Mouse (Mus musculus): ENCODE measurements around the gene Rffl.
A peak's percentile ranks its signal among the peaks of the same experiment; 100 is the strongest.

The Rffl gene

GRCm38 (mm10) chr11:82874924-82875323 lies 3.9 kb upstream of the Rffl start:
- DNase-seq (ENCODE audit: low read depth) = no peak

DNA sequence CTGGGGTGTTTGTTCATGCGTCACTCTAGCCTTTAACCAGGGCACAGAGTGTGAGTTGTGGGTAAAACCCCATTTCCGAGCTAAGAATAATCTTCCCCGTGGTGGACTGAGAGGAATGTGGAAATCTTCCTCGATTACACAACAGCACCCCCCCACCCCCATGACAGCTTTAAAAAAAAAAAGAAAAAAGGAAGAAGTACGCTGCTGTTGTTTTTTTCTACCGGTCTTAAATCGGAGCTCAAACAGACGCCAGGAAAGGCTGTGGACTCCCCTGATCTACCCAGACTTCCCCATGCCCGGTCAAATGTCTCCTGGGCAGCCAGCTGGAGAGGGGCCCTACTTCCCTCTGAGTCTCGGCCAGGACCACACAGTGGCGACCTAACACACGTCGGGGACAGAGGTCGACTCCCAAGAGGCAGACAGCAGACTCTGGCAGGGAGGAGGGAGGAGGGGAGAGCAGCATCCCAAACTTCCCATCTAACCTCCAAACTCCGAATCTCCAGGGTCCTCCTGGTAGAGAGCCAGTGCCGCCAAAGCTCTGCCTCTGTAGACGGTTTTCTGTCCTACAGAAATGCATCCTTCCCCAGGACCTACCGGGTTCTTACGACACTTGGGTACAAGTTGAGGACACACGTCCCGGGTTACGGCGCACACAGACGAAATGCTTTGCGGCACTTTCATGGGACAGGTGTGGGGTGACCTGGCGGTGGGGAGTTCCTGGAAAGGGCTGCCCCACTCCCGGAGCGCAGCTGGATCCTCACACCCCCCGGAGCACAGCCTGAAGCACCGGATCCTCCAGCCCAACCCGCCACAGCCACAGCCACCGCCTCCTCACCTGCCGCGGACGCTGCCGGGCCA lies 608 bp downstream of the Rffl start:
- peak; percentile 96 for DNase-seq (ENCODE audit: low read depth)

GRCm38 (mm10) chr11:82869506-82870172 lies 1.4 kb downstream of the Rffl start:
- DNase-seq (ENCODE audit: low read depth) = no peak

DNA sequence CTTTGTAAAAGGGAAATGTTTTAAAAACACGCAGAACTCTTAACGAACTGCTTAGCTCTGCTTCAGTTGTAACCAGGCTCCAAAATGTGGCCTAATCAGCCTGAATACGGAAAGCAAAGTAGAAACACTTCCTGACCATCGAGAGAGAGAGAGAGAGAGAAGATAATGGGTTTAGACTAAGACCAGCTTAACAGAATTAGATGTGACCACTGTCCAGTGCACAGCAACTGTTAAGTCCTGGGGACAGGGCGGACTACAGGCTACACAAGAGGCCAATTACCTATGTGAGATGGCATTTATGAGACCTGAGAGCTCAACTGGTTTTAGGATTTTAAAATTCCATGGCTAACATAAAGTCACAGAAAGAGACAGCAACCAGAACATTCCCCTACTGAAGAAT lies 3.1 kb downstream of the Rffl start:
- no peak for DNase-seq (ENCODE audit: low read depth)

DNA sequence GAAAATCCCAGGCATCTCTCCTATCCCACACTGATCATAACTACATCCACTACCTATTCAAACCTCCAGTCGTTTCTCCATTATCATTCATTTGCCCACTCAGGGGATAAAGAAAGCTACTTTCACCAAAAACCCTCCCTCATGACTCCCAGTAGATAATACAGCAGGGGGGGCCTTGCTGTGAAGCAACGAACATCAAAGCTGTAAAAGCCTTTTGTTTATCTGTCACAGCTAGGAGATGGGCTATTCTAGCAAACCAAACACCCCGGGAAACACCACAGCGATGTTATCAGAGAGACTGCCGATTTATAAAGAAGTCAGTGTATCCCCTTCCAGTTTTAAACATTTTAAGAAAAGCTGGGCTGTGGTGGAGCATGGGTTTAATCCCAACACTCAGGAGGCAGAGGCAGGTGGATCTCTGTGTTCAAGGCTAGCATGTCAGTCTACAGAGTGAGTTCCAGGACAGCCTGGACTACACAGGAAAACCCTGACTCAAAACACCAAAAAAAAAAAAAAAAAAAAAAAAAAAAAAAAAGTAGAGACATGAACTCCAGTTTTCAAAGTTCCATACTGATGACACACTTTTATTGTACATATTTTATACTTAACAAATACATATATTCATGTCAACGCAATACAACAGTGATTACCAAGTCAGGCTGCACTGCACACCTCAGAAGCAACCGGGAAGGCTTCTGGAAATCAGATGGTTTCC lies 4.0 kb downstream of the Rffl start:
- DNase-seq (ENCODE audit: low read depth) = no peak

- DNase-seq (ENCODE audit: low read depth) = no peak
Observed at GRCm38 (mm10) chr11:82865957-82866356, 5.1 kb downstream of the Rffl start.

DNA sequence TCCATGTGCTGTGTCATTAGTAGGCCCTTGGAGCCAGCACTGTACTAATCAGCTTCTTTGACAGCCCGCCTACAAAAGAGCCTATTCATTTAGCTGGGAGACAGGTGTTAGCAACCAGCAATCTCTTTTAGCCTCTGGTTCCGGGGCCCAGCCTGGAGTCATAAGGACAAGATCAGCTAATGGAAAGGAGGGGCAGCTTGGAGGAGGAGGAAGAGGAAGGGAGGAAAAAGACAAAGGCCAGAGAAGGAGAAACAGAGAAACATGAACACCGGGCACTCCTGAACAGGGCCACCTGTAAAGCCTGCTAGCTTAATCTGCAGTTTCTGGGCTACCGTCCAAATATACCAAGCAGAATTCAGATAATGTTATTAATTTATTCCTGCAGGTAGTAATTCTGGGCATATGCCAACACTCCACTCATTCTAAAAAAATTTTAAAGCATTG lies 7.5 kb downstream of the Rffl start:
- no peak for DNase-seq (ENCODE audit: low read depth)

GRCm38 (mm10) chr11:82863059-82863458 lies 8.0 kb downstream of the Rffl start:
- no peak for DNase-seq (ENCODE audit: low read depth)

GRCm38 (mm10) chr11:82862638-82863037 lies 8.4 kb downstream of the Rffl start:
- DNase-seq (ENCODE audit: low read depth) = no peak

GRCm38 (mm10) chr11:82861558-82861957 lies 9.5 kb downstream of the Rffl start:
- DNase-seq (ENCODE audit: low read depth) = no peak

GRCm38 (mm10) chr11:82860759-82861158 lies 10.3 kb downstream of the Rffl start:
- no peak for DNase-seq (ENCODE audit: low read depth)

DNA sequence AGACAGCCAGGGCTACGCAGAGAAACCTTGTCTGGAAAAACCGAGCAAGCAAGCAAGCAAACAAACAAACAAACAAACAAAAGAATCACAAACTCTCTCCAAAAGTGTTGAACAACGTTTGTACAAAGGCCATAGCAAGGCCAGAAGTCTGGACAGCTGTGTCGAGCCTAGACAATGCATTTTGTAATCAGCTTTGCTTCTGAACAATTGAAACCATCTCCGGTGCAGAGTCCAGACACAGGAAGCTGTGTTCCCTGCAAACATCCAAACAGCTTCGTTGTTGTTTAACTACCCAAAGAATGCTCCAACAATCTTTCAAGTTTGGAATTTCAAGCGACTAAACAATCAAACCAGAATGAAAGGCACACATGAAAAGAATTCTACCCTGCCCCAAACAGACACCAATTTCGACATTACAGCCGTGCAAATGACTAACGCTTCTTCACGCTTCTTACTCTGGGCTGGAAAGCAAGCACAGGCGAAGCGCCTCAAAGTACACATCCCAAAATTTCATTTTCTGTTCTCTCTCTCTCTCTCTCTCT lies 13.6 kb downstream of the Rffl start:
- no peak for DNase-seq (ENCODE audit: low read depth)

GRCm38 (mm10) chr11:82856032-82856431 lies 15.0 kb downstream of the Rffl start:
- no peak for DNase-seq (ENCODE audit: low read depth)

- DNase-seq (ENCODE audit: low read depth) = no peak
Observed at GRCm38 (mm10) chr11:82855327-82855973, 15.6 kb downstream of the Rffl start.

- DNase-seq (ENCODE audit: low read depth) = no peak
Observed at GRCm38 (mm10) chr11:82854111-82854510, 16.9 kb downstream of the Rffl start.

DNA sequence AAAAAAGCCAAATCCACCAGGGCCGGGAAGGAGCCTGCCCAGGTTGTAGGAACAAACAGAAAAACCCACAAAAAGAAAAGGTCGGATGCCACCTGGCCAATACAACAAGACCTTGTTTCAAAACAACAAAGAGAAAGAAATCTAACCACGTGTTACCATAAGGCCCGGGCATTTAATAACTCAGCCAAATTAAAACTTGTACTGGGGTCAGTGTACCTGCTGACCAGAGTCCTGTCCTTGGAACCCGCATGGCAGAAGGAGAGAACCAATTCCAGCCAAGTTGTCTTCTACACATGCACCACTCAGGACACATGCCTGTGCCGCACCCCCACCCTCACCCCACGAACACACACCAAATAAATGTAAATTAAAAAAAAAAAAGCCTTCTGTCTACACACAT lies 18.1 kb downstream of the Rffl start:
- DNase-seq (ENCODE audit: low read depth) = no peak

DNA sequence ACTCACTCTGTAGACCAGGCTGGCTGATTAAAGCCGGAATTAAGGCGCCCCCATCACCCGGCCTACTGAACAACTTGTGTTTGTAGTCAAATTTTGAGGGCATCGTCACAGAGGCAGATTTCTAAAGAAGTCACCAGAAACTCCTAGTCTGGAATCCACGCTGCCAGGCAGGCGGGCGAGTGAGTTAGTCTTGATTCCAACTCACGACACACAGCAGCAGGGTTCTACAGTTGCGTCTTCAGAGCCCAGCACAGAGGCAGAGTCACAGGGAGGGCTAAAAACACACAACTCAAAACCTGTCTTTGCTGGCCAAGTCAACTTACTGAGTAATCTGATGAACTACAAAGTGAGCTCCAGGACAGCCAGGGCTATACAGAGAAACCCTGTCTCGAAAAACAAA lies 18.5 kb downstream of the Rffl start:
- DNase-seq (ENCODE audit: low read depth) = no peak

- no peak for DNase-seq (ENCODE audit: low read depth)
Observed at GRCm38 (mm10) chr11:82852115-82852514, 18.9 kb downstream of the Rffl start.

DNA sequence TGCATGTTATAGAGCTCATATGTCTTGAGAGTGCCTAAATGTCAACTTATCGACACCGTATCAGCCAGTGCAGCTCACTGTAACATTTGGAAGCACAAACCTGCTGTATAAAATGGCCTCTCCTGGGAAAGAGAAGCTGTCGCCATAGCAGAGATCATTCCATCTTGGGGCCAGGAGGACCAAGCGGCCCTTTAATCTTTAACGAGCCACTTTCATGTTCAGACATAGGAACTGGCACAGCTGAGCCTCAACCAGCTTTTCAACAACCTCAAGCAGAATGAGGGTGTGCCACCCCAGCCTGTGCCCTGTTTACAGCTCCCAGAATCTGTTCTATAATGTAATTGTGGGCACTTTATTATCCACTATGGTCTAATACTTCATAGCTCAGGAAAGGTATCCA lies 20.8 kb downstream of the Rffl start:
- no peak for DNase-seq (ENCODE audit: low read depth)

GRCm38 (mm10) chr11:82847571-82848000 lies 23.4 kb downstream of the Rffl start:
- DNase-seq (ENCODE audit: low read depth) = no peak

GRCm38 (mm10) chr11:82846938-82847337 lies 24.1 kb downstream of the Rffl start:
- no peak for DNase-seq (ENCODE audit: low read depth)

- DNase-seq (ENCODE audit: low read depth) = peak; percentile 74
Observed at GRCm38 (mm10) chr11:82846079-82846436, 25.0 kb downstream of the Rffl start.

Measured in 416B (cell line).